Mouse (Mus musculus): ENCODE measurements around the gene Tmcc3. TPM values are rescaled to one million over a fixed set of nuclear protein-coding genes. Genes with fewer than 3 reads are reported as not detected.

Gene Tmcc3
- polyA plus RNA-seq, 1 experiment from 2014 or later: 2.8 TPM

- H3K36me3 ChIP-seq (ENCODE audit: control insufficient read depth, insufficient read depth, low read length): no peaks in the 10 kb centered on the region
- DNase-seq (ENCODE audit: low spot score) (no peak), ATAC-seq (replicated peaks; ENCODE audit: low FRiP score) (no peak)
- H3K4me3 ChIP-seq (ENCODE audit: low read depth, low read length): no peak overlapping the region
- H3K4me2 ChIP-seq (ENCODE audit: low read depth, low read length, severe bottlenecking): no peak overlapping the region
- 70% methylated on average over 17 of the region's 17 CpGs for WGBS
- no peaks in the 10 kb centered on the region for H3K4me1 ChIP-seq (replicated peaks; ENCODE audit: control insufficient read depth, insufficient read depth, low read length)
- no peak overlapping the region for H3K27ac ChIP-seq (ENCODE audit: low read depth, low read length)
- no peaks in the 10 kb centered on the region for H3K9me3 ChIP-seq (ENCODE audit: control insufficient read depth, low read length)
- no peak overlapping the region for H3K9ac ChIP-seq (ENCODE audit: low read length)
- H3K27me3 ChIP-seq (ENCODE audit: control insufficient read depth, insufficient read depth, low read length): no peaks in the 10 kb centered on the region
Measured at GRCm38 (mm10) chr10:94341501-94341900, 29.8 kb downstream of the Tmcc3 start.

GRCm38 (mm10) chr10:94342256-94342655, 30.5 kb downstream of the Tmcc3 start:
- no peak for ATAC-seq (replicated peaks; ENCODE audit: low FRiP score)

DNA sequence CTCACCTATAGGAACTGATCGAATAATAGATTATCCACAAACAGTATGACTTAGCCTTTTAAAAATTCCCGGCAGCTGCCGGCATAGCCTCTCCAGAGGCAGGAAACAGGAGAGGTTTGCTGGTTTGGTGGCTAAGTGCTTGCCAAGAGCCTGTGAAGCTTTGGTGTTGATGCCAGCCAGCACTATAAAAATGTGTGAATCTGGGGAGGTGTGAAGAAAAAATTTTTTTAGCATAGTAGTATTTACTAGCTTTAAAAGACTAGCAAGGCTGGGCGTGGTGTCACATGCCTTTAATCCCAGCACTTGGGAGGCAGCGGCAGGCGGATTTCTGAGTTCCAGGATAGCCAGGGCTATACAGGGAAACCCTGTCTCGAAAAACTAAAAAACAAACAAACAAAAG, 31.8 kb downstream of the Tmcc3 start:
- Histone ChIP-seq H3K27me3 (ENCODE audit: control insufficient read depth, insufficient read depth, low read length) (no peaks in the 10 kb centered on the region), H3K27ac (ENCODE audit: low read depth, low read length) (no peak overlapping the region), H3K4me3 (ENCODE audit: low read depth, low read length) (no peak overlapping the region), H3K9ac (ENCODE audit: low read length) (no peak overlapping the region), H3K4me1 (replicated peaks; ENCODE audit: control insufficient read depth, insufficient read depth, low read length) (no peaks in the 10 kb centered on the region), H3K4me2 (ENCODE audit: low read depth, low read length, severe bottlenecking) (no peak overlapping the region), H3K9me3 (ENCODE audit: control insufficient read depth, low read length) (no peaks in the 10 kb centered on the region), H3K36me3 (ENCODE audit: control insufficient read depth, insufficient read depth, low read length) (no peaks in the 10 kb centered on the region)
- DNase-seq (ENCODE audit: low spot score) (no peak), ATAC-seq (replicated peaks; ENCODE audit: low FRiP score) (no peak)
- 86% methylated on average over 7 of the region's 7 CpGs for WGBS

More at GRCm38 (mm10) chr10:94342256-94342655, 30.5 kb downstream of the Tmcc3 start:
- no peak for DNase-seq (ENCODE audit: low spot score)
- Histone ChIP-seq H3K36me3 (ENCODE audit: control insufficient read depth, insufficient read depth, low read length) (no peaks in the 10 kb centered on the region), H3K9me3 (ENCODE audit: control insufficient read depth, low read length) (no peaks in the 10 kb centered on the region), H3K4me3 (ENCODE audit: low read depth, low read length) (no peak overlapping the region), H3K27ac (ENCODE audit: low read depth, low read length) (no peak overlapping the region), H3K9ac (ENCODE audit: low read length) (no peak overlapping the region), H3K4me1 (replicated peaks; ENCODE audit: control insufficient read depth, insufficient read depth, low read length) (no peaks in the 10 kb centered on the region), H3K27me3 (ENCODE audit: control insufficient read depth, insufficient read depth, low read length) (no peaks in the 10 kb centered on the region), H3K4me2 (ENCODE audit: low read depth, low read length, severe bottlenecking) (no peak overlapping the region)
- 73% methylated on average over 7 of the region's 7 CpGs for WGBS

- H3K4me2 ChIP-seq (ENCODE audit: low read depth, low read length, severe bottlenecking): no peak overlapping the region
- H3K27me3 ChIP-seq (ENCODE audit: control insufficient read depth, insufficient read depth, low read length): no peaks in the 10 kb centered on the region
- WGBS: 62% methylated on average over 21 of the region's 22 CpGs
- no peak overlapping the region for H3K27ac ChIP-seq (ENCODE audit: low read depth, low read length)
- H3K4me3 ChIP-seq (ENCODE audit: low read depth, low read length): no peak overlapping the region
- no peak overlapping the region for H3K9ac ChIP-seq (ENCODE audit: low read length)
- ATAC-seq (replicated peaks; ENCODE audit: low FRiP score) (no peak), DNase-seq (ENCODE audit: low spot score) (no peak)
- no peaks in the 10 kb centered on the region for H3K9me3 ChIP-seq (ENCODE audit: control insufficient read depth, low read length)
- no peaks in the 10 kb centered on the region for H3K4me1 ChIP-seq (replicated peaks; ENCODE audit: control insufficient read depth, insufficient read depth, low read length)
- no peaks in the 10 kb centered on the region for H3K36me3 ChIP-seq (ENCODE audit: control insufficient read depth, insufficient read depth, low read length)
Measured at GRCm38 (mm10) chr10:94344631-94345417, 33.1 kb downstream of the Tmcc3 start.

- Histone ChIP-seq H3K4me2 (ENCODE audit: low read depth, low read length, severe bottlenecking) (no peak overlapping the region), H3K9me3 (ENCODE audit: control insufficient read depth, low read length) (no peaks in the 10 kb centered on the region), H3K27ac (ENCODE audit: low read depth, low read length) (no peak overlapping the region), H3K4me3 (ENCODE audit: low read depth, low read length) (no peak overlapping the region), H3K27me3 (ENCODE audit: control insufficient read depth, insufficient read depth, low read length) (no peaks in the 10 kb centered on the region), H3K9ac (ENCODE audit: low read length) (no peak overlapping the region), H3K36me3 (ENCODE audit: control insufficient read depth, insufficient read depth, low read length) (no peaks in the 10 kb centered on the region), H3K4me1 (replicated peaks; ENCODE audit: control insufficient read depth, insufficient read depth, low read length) (no peaks in the 10 kb centered on the region)
- 91% methylated on average over 7 of the region's 7 CpGs for WGBS
- no peak for DNase-seq (ENCODE audit: low spot score)
- ATAC-seq (replicated peaks; ENCODE audit: low FRiP score): no peak
Measured at GRCm38 (mm10) chr10:94345509-94346252, 33.9 kb downstream of the Tmcc3 start.

DNA sequence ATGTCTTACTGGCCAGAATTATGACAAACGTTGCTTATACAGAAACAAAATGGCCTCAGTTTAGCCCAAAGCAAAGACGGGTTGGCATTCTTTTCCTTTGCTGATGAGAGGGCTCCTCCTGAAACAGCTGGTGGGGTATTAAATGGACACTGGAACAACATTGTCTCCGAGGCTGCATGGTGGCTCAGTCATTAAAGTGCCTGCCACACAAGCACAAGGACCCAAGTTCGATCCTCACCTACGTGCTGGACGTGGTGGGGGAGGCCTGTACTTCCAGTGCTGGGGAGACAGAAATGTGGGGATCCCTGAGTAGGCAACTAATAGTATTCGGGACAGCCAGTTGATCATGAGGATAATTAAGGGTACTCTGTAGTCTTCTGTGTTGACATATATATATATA, 34.8 kb downstream of the Tmcc3 start:
- no peaks in the 10 kb centered on the region for H3K27me3 ChIP-seq (ENCODE audit: control insufficient read depth, insufficient read depth, low read length)
- no peak overlapping the region for H3K4me3 ChIP-seq (ENCODE audit: low read depth, low read length)
- no peaks in the 10 kb centered on the region for H3K36me3 ChIP-seq (ENCODE audit: control insufficient read depth, insufficient read depth, low read length)
- WGBS: 89% methylated on average over 7 of the region's 7 CpGs
- no peak overlapping the region for H3K9ac ChIP-seq (ENCODE audit: low read length)
- no peaks in the 10 kb centered on the region for H3K9me3 ChIP-seq (ENCODE audit: control insufficient read depth, low read length)
- no peak overlapping the region for H3K27ac ChIP-seq (ENCODE audit: low read depth, low read length)
- no peak for DNase-seq (ENCODE audit: low spot score)
- ATAC-seq (replicated peaks; ENCODE audit: low FRiP score): no peak
- H3K4me2 ChIP-seq (ENCODE audit: low read depth, low read length, severe bottlenecking): no peak overlapping the region
- H3K4me1 ChIP-seq (replicated peaks; ENCODE audit: control insufficient read depth, insufficient read depth, low read length): no peaks in the 10 kb centered on the region

DNA sequence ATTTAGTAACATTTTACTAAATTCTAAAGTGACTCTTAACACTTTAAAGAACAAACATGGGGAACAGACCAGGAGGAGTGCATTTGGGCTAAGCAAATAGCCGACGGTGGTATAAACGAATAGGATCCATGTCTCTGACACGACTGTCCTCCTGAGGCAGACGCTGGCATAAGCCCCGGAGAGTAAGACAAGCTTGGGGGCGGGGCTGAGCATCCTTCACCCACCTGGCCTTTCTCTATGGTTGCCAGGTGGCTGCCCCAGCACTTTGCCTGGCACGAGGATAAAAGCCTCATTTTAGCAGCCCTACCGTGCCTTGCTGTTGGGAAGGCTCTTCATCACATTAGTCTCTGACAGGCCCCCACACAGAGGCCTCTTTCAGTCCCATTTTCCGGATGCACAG, 35.5 kb downstream of the Tmcc3 start:
- ATAC-seq (replicated peaks; ENCODE audit: low FRiP score) (no peak), DNase-seq (ENCODE audit: low spot score) (no peak)
- no peaks in the 10 kb centered on the region for H3K9me3 ChIP-seq (ENCODE audit: control insufficient read depth, low read length)
- no peaks in the 10 kb centered on the region for H3K27me3 ChIP-seq (ENCODE audit: control insufficient read depth, insufficient read depth, low read length)
- H3K4me1 ChIP-seq (replicated peaks; ENCODE audit: control insufficient read depth, insufficient read depth, low read length): no peaks in the 10 kb centered on the region
- no peak overlapping the region for H3K4me3 ChIP-seq (ENCODE audit: low read depth, low read length)
- WGBS: 85% methylated on average over 10 of the region's 10 CpGs
- no peak overlapping the region for H3K9ac ChIP-seq (ENCODE audit: low read length)
- H3K27ac ChIP-seq (ENCODE audit: low read depth, low read length): no peak overlapping the region
- no peaks in the 10 kb centered on the region for H3K36me3 ChIP-seq (ENCODE audit: control insufficient read depth, insufficient read depth, low read length)
- no peak overlapping the region for H3K4me2 ChIP-seq (ENCODE audit: low read depth, low read length, severe bottlenecking)

- 93% methylated on average over 10 of the region's 10 CpGs for WGBS
- H3K9ac ChIP-seq (ENCODE audit: low read length): no peak overlapping the region
Measured at GRCm38 (mm10) chr10:94347959-94348358, 36.2 kb downstream of the Tmcc3 start.

More at GRCm38 (mm10) chr10:94347959-94348358, 36.2 kb downstream of the Tmcc3 start:
- no peaks in the 10 kb centered on the region for H3K27me3 ChIP-seq (ENCODE audit: control insufficient read depth, insufficient read depth, low read length)
- no peak for DNase-seq (ENCODE audit: low spot score)
- H3K27ac ChIP-seq (ENCODE audit: low read depth, low read length): no peak overlapping the region
- ATAC-seq (replicated peaks; ENCODE audit: low FRiP score): no peak
- H3K4me3 ChIP-seq (ENCODE audit: low read depth, low read length): no peak overlapping the region
- no peak overlapping the region for H3K4me2 ChIP-seq (ENCODE audit: low read depth, low read length, severe bottlenecking)
- H3K36me3 ChIP-seq (ENCODE audit: control insufficient read depth, insufficient read depth, low read length): no peaks in the 10 kb centered on the region
- no peaks in the 10 kb centered on the region for H3K9me3 ChIP-seq (ENCODE audit: control insufficient read depth, low read length)
- no peaks in the 10 kb centered on the region for H3K4me1 ChIP-seq (replicated peaks; ENCODE audit: control insufficient read depth, insufficient read depth, low read length)

Measured in forebrain, embryonic 11.5 days (tissue).